Mouse (Mus musculus): ENCODE data around the gene 1700025C18Rik. TPM values are rescaled to one million over a fixed set of nuclear protein-coding genes. Genes with fewer than 3 reads are reported as not detected.

Gene 1700025C18Rik
- not detected in 2 replicates for polyA plus RNA-seq (2014; fragmentation: Nextera tagmentation; extraction: Ambion mirVana)

DNA sequence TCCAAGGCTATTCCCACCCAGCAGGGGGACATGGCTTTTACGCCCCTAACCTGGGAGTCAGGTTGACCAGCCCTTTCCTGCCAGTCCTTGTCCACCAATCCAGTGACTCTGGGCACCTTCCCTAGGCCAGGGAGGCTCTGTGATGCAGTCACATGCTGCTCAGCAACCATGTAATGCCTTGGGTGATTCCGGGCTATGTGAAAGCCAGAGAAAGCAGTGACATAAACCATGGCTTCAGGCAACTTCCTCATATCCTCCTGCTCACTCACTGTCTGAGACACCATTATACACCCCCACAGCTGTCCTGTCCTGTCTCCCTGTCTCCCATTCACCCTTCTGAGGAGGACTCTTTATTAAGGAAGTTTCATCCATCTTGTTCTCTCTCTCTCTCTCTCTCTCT lies at the start of gene 1700025C18Rik:
Gene 1700025C18Rik, minus strand, starts transcription at position 101 of the 400 bp plus-strand sequence.
- no peak for ATAC-seq (ENCODE audit: low FRiP score)
- Histone ChIP-seq H3K4me3 (replicated peaks; ENCODE audit: low read length) (no peak within 1 kb of the TSS), H3K9ac (no peak within 1 kb of the TSS; the same call in 1 of the 2 replicates), H3K9me3 (ENCODE audit: control insufficient read depth, low read length) (no peaks in the 10 kb centered on the region), H3K4me2 (replicated peaks) (no peak within 1 kb of the TSS), H3K36me3 (replicated peaks; ENCODE audit: control insufficient read depth, insufficient read depth) (no peaks in the 10 kb centered on the region), H3K27me3 (ENCODE audit: control insufficient read depth, insufficient read depth, low read length) (peaks cover 2% of the 10 kb centered on the region; the same call in 1 of the 2 replicates), H3K4me1 (replicated peaks; ENCODE audit: control insufficient read depth, insufficient read depth, low read length) (no peaks in the 10 kb centered on the region), H3K27ac (no peak within 1 kb of the TSS)
- no peak for DNase-seq (ENCODE audit: low spot score)
- 89% methylated on average over 2 of the region's 2 CpGs for WGBS

- peak overlapping the region; percentile 68 for H3K27ac ChIP-seq
- H3K27me3 ChIP-seq (ENCODE audit: control insufficient read depth, insufficient read depth, low read length): peaks cover 5% of the 10 kb centered on the region; the same call in 1 of the 2 replicates
- no peaks in the 10 kb centered on the region for H3K36me3 ChIP-seq (replicated peaks; ENCODE audit: control insufficient read depth, insufficient read depth)
- peak overlapping the region; percentile 46 for H3K9ac ChIP-seq
- DNase-seq (ENCODE audit: low spot score): peak; percentile 70
- no peak overlapping the region for H3K4me3 ChIP-seq (replicated peaks; ENCODE audit: low read length)
- no peak overlapping the region for H3K4me2 ChIP-seq (replicated peaks)
- peaks cover 29% of the 10 kb centered on the region for H3K4me1 ChIP-seq (replicated peaks; ENCODE audit: control insufficient read depth, insufficient read depth, low read length)
- 4% methylated on average over 16 of the region's 16 CpGs for WGBS
- H3K9me3 ChIP-seq (ENCODE audit: control insufficient read depth, low read length): no peaks in the 10 kb centered on the region
- ATAC-seq (ENCODE audit: low FRiP score): peak; percentile 57; the same call in 1 of the 2 replicates
Measured at GRCm38 (mm10) chr2:165136049-165136448, 45.5 kb upstream of the 1700025C18Rik start.

- peaks cover 5% of the 10 kb centered on the region; the same call in 1 of the 2 replicates for H3K27me3 ChIP-seq (ENCODE audit: control insufficient read depth, insufficient read depth, low read length)
- DNase-seq (ENCODE audit: low spot score): no peak
- no peaks in the 10 kb centered on the region for H3K9me3 ChIP-seq (ENCODE audit: control insufficient read depth, low read length)
- H3K4me3 ChIP-seq (replicated peaks; ENCODE audit: low read length): no peak overlapping the region
- peak overlapping the region; percentile 55; the same call in 1 of the 2 replicates for H3K27ac ChIP-seq
- WGBS: under 1% methylated on average over 15 of the region's 15 CpGs
- H3K9ac ChIP-seq: peak overlapping the region; percentile 35
- H3K4me2 ChIP-seq (replicated peaks): no peak overlapping the region; the same call in 1 of the 2 replicates
- no peak for ATAC-seq (ENCODE audit: low FRiP score)
- peaks cover 37% of the 10 kb centered on the region for H3K4me1 ChIP-seq (replicated peaks; ENCODE audit: control insufficient read depth, insufficient read depth, low read length)
- H3K36me3 ChIP-seq (replicated peaks; ENCODE audit: control insufficient read depth, insufficient read depth): no peaks in the 10 kb centered on the region
Measured at GRCm38 (mm10) chr2:165133566-165133965, 43.0 kb upstream of the 1700025C18Rik start.

- H3K4me3 ChIP-seq (replicated peaks; ENCODE audit: low read length): no peak overlapping the region
- WGBS: 5% methylated on average over 12 of the region's 12 CpGs
- H3K27ac ChIP-seq: 0 out of 2 replicates have a peak overlapping the region, but pooled peaks have one; percentile 11
- peaks cover 40% of the 10 kb centered on the region for H3K4me1 ChIP-seq (replicated peaks; ENCODE audit: control insufficient read depth, insufficient read depth, low read length)
- H3K4me2 ChIP-seq (replicated peaks): no peak overlapping the region
- H3K9me3 ChIP-seq (ENCODE audit: control insufficient read depth, low read length): no peaks in the 10 kb centered on the region
- H3K36me3 ChIP-seq (replicated peaks; ENCODE audit: control insufficient read depth, insufficient read depth): no peaks in the 10 kb centered on the region
- peak; percentile 55 for DNase-seq (ENCODE audit: low spot score)
- H3K27me3 ChIP-seq (ENCODE audit: control insufficient read depth, insufficient read depth, low read length): no peaks in the 10 kb centered on the region
- ATAC-seq (ENCODE audit: low FRiP score): no peak
- no peak overlapping the region for H3K9ac ChIP-seq
Measured at GRCm38 (mm10) chr2:165131428-165131827, 40.9 kb upstream of the 1700025C18Rik start.

DNA sequence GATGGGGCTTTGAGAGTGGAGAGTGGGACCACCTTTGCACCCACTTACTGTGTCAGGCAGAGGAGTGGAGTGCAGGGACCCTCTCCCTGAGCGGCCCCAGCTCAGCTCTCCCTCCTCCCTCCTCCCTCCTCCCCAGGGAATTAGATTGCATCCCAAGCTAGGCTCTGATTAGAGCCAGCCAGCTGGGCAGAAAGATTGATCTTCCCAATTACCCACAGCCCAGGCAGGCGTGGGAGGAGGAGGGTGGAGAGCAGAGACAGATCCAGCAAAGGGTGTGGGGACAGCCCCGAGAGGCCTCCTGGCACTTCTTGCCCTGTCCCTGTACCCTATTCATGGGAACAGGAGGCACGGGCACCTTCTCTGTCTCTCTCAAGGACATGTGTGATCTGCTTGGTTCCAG lies 38.6 kb upstream of the 1700025C18Rik start:
- WGBS: 33% methylated on average over 4 of the region's 4 CpGs
- no peak overlapping the region for H3K27ac ChIP-seq
- H3K4me2 ChIP-seq (replicated peaks): no peak overlapping the region
- peaks cover 33% of the 10 kb centered on the region for H3K4me1 ChIP-seq (replicated peaks; ENCODE audit: control insufficient read depth, insufficient read depth, low read length)
- no peak overlapping the region for H3K9ac ChIP-seq
- no peak for DNase-seq (ENCODE audit: low spot score)
- H3K36me3 ChIP-seq (replicated peaks; ENCODE audit: control insufficient read depth, insufficient read depth): no peaks in the 10 kb centered on the region
- no peaks in the 10 kb centered on the region for H3K9me3 ChIP-seq (ENCODE audit: control insufficient read depth, low read length)
- H3K27me3 ChIP-seq (ENCODE audit: control insufficient read depth, insufficient read depth, low read length): no peaks in the 10 kb centered on the region
- no peak overlapping the region for H3K4me3 ChIP-seq (replicated peaks; ENCODE audit: low read length)
- ATAC-seq (ENCODE audit: low FRiP score): peak; percentile 21; the same call in 1 of the 2 replicates

GRCm38 (mm10) chr2:165126896-165127562 lies 36.5 kb upstream of the 1700025C18Rik start:
- DNase-seq (ENCODE audit: low spot score): no peak
- Histone ChIP-seq H3K27me3 (ENCODE audit: control insufficient read depth, insufficient read depth, low read length) (no peaks in the 10 kb centered on the region), H3K27ac (no peak overlapping the region; the same call in 1 of the 2 replicates), H3K4me2 (replicated peaks) (no peak overlapping the region), H3K36me3 (replicated peaks; ENCODE audit: control insufficient read depth, insufficient read depth) (no peaks in the 10 kb centered on the region), H3K9me3 (ENCODE audit: control insufficient read depth, low read length) (no peaks in the 10 kb centered on the region), H3K9ac (no peak overlapping the region), H3K4me3 (replicated peaks; ENCODE audit: low read length) (no peak overlapping the region), H3K4me1 (replicated peaks; ENCODE audit: control insufficient read depth, insufficient read depth, low read length) (peaks cover 21% of the 10 kb centered on the region)
- ATAC-seq (ENCODE audit: low FRiP score): no peak
- 8% methylated on average over 10 of the region's 10 CpGs for WGBS

- peak; percentile 28; the same call in 1 of the 2 replicates for ATAC-seq (ENCODE audit: low FRiP score)
- Histone ChIP-seq H3K27ac (peak overlapping the region; percentile 32; the same call in 1 of the 2 replicates), H3K27me3 (ENCODE audit: control insufficient read depth, insufficient read depth, low read length) (no peaks in the 10 kb centered on the region), H3K4me1 (replicated peaks; ENCODE audit: control insufficient read depth, insufficient read depth, low read length) (peaks cover 10% of the 10 kb centered on the region), H3K9ac (no peak overlapping the region), H3K36me3 (replicated peaks; ENCODE audit: control insufficient read depth, insufficient read depth) (no peaks in the 10 kb centered on the region), H3K4me2 (replicated peaks) (no peak overlapping the region), H3K4me3 (replicated peaks; ENCODE audit: low read length) (no peak overlapping the region), H3K9me3 (ENCODE audit: control insufficient read depth, low read length) (no peaks in the 10 kb centered on the region)
- WGBS: 27% methylated on average over 10 of the region's 10 CpGs
- DNase-seq (ENCODE audit: low spot score): no peak
Measured at GRCm38 (mm10) chr2:165121206-165121840, 30.8 kb upstream of the 1700025C18Rik start.

- peaks cover 10% of the 10 kb centered on the region for H3K4me1 ChIP-seq (replicated peaks; ENCODE audit: control insufficient read depth, insufficient read depth, low read length)
- WGBS: 67% methylated on average over 9 of the region's 9 CpGs
- H3K4me3 ChIP-seq (replicated peaks; ENCODE audit: low read length): no peak overlapping the region
- no peak overlapping the region for H3K4me2 ChIP-seq (replicated peaks)
- H3K27ac ChIP-seq: peak overlapping the region; percentile 32; the same call in 1 of the 2 replicates
- H3K36me3 ChIP-seq (replicated peaks; ENCODE audit: control insufficient read depth, insufficient read depth): no peaks in the 10 kb centered on the region
- H3K9me3 ChIP-seq (ENCODE audit: control insufficient read depth, low read length): no peaks in the 10 kb centered on the region
- no peak overlapping the region for H3K9ac ChIP-seq
- no peak for DNase-seq (ENCODE audit: low spot score)
- ATAC-seq (ENCODE audit: low FRiP score): no peak
- no peaks in the 10 kb centered on the region for H3K27me3 ChIP-seq (ENCODE audit: control insufficient read depth, insufficient read depth, low read length)
Measured at GRCm38 (mm10) chr2:165120765-165121164, 30.2 kb upstream of the 1700025C18Rik start.

DNA sequence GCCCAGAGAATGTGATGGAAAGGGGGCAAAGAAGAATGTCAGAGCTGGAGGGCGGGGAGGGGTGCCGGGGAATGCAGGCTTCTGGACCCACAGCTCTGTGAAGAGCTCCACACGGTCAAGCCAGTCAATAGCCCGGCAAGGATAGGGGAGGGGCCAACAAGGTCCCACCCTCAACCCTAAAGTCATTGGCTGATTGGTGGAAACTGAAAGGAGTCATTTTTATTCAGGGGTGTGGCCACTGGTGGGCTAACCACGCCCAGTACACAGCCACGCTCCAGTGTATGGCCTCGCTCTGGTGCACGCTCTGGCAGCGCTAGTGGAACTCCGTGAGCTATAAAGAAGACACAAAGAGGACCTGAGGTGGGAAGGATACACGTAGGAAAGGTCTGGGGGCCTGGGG lies 23.2 kb upstream of the 1700025C18Rik start:
- Histone ChIP-seq H3K9ac (no peak overlapping the region), H3K4me2 (replicated peaks) (no peak overlapping the region), H3K27me3 (ENCODE audit: control insufficient read depth, insufficient read depth, low read length) (peaks cover 43% of the 10 kb centered on the region), H3K4me1 (replicated peaks; ENCODE audit: control insufficient read depth, insufficient read depth, low read length) (peaks cover 8% of the 10 kb centered on the region; the same call in 1 of the 2 replicates), H3K36me3 (replicated peaks; ENCODE audit: control insufficient read depth, insufficient read depth) (no peaks in the 10 kb centered on the region), H3K9me3 (ENCODE audit: control insufficient read depth, low read length) (no peaks in the 10 kb centered on the region), H3K4me3 (replicated peaks; ENCODE audit: low read length) (no peak overlapping the region), H3K27ac (no peak overlapping the region)
- WGBS: 21% methylated on average over 11 of the region's 11 CpGs
- ATAC-seq (ENCODE audit: low FRiP score): no peak
- DNase-seq (ENCODE audit: low spot score): no peak

Measured in hindbrain, embryonic 14.5 days (tissue).